Mouse (Mus musculus): Measurements from ENCODE around the gene Pde6h. TPM values are rescaled to one million over a fixed set of nuclear protein-coding genes. Genes with fewer than 3 reads are reported as not detected.

Gene Pde6h
- polyA plus RNA-seq, 1 experiment from 2014 or later: not detected

GRCm38 (mm10) chr6:136946241-136946640, 22.6 kb downstream of the Pde6h start:
- no peaks in the 10 kb centered on the region for H3K36me3 ChIP-seq (ENCODE audit: insufficient read depth)
- no peak overlapping the region for H3K4me3 ChIP-seq (ENCODE audit: low read depth, low read length)
- DNase-seq: no peak
- H3K9me3 ChIP-seq (ENCODE audit: low read depth, low read length): no peaks in the 10 kb centered on the region
- no peak overlapping the region for H3K27ac ChIP-seq (ENCODE audit: low read depth)
- no peak for TF ChIP-seq CTCF (IDR thresholded peaks at IDR 0.05; ENCODE audit: low read depth)
- no peaks in the 10 kb centered on the region for H3K4me1 ChIP-seq (ENCODE audit: insufficient read depth)
- H3K4me2 ChIP-seq: no peak overlapping the region
- ATAC-seq (ENCODE audit: insufficient read depth): no peak
- no peaks in the 10 kb centered on the region for H3K27me3 ChIP-seq (ENCODE audit: insufficient read depth, low read length)
- no peak overlapping the region for H3K9ac ChIP-seq
- WGBS: 55% methylated on average over 5 of the region's 5 CpGs

DNA sequence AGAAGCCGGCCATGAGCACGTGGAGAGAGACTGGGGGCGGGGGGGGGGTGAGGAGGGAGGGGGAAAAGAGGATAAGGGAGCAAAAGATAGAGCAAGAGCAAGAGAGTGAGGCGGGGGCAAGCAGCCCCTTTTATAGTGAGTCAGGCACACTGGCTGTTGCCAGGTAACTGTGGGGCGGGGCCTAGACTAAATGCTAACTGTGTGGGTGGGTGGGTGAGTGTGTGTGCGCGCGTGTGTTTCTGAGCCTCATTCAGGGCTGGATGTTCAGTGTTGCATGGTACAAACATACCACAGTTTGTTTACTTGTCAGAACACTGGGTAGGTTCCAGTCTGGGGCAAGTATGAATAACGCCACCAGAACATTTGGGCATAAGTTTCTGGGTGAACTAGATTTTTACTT, 23.3 kb downstream of the Pde6h start:
- peak; percentile 49; the same call in 1 of the 2 replicates for ATAC-seq (ENCODE audit: insufficient read depth)

GRCm38 (mm10) chr6:136947716-136948115, 24.1 kb downstream of the Pde6h start:
- Histone ChIP-seq H3K4me1 (ENCODE audit: insufficient read depth) (no peaks in the 10 kb centered on the region), H3K36me3 (ENCODE audit: insufficient read depth) (no peaks in the 10 kb centered on the region), H3K9ac (no peak overlapping the region), H3K27me3 (ENCODE audit: insufficient read depth, low read length) (no peaks in the 10 kb centered on the region), H3K9me3 (ENCODE audit: low read depth, low read length) (no peaks in the 10 kb centered on the region), H3K4me3 (ENCODE audit: low read depth, low read length) (no peak overlapping the region), H3K27ac (ENCODE audit: low read depth) (no peak overlapping the region), H3K4me2 (no peak overlapping the region)
- no peak for TF ChIP-seq CTCF (IDR thresholded peaks at IDR 0.05; ENCODE audit: low read depth)
- ATAC-seq (ENCODE audit: insufficient read depth) (no peak), DNase-seq (no peak)
- 74% methylated on average over 4 of the region's 4 CpGs for WGBS

More for the DNA sequence above, 23.3 kb downstream of the Pde6h start:
- Histone ChIP-seq H3K4me2 (no peak overlapping the region), H3K4me1 (ENCODE audit: insufficient read depth) (no peaks in the 10 kb centered on the region), H3K4me3 (ENCODE audit: low read depth, low read length) (no peak overlapping the region), H3K27me3 (ENCODE audit: insufficient read depth, low read length) (no peaks in the 10 kb centered on the region), H3K27ac (ENCODE audit: low read depth) (no peak overlapping the region), H3K9ac (no peak overlapping the region), H3K9me3 (ENCODE audit: low read depth, low read length) (no peaks in the 10 kb centered on the region), H3K36me3 (ENCODE audit: insufficient read depth) (no peaks in the 10 kb centered on the region)
- TF ChIP-seq CTCF (IDR thresholded peaks at IDR 0.05; ENCODE audit: low read depth): no peak
- no peak for DNase-seq
- 45% methylated on average over 9 of the region's 9 CpGs for WGBS

DNA sequence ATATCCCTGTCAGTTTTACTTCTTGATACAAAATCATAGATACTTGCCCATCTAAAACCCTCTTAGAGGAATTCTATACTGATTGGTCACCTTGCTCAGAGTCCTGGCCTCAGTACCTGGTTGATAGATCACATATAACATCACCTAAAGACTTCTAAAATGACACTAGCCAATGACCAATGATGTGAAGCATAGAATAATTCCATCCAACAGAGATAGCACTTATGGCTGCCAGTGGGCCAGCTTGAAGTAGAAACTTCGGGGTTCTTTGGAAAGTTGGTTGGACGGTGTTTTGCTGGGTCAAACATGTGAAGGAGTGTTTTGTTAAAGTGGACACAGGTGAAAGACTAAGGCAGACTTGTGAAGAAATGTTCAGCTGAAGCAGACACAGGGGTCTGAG, 26.5 kb downstream of the Pde6h start:
- no peak overlapping the region for H3K4me3 ChIP-seq (ENCODE audit: low read depth, low read length)
- no peaks in the 10 kb centered on the region for H3K9me3 ChIP-seq (ENCODE audit: low read depth, low read length)
- no peak overlapping the region for H3K27ac ChIP-seq (ENCODE audit: low read depth)
- TF ChIP-seq CTCF (IDR thresholded peaks at IDR 0.05; ENCODE audit: low read depth): no peak
- ATAC-seq (ENCODE audit: insufficient read depth) (no peak), DNase-seq (no peak)
- no peak overlapping the region for H3K9ac ChIP-seq
- no peak overlapping the region for H3K4me2 ChIP-seq
- H3K36me3 ChIP-seq (ENCODE audit: insufficient read depth): no peaks in the 10 kb centered on the region
- H3K4me1 ChIP-seq (ENCODE audit: insufficient read depth): no peaks in the 10 kb centered on the region
- H3K27me3 ChIP-seq (ENCODE audit: insufficient read depth, low read length): no peaks in the 10 kb centered on the region
- whole genome bisulfite sequencing: 94% methylated on average over 2 of the region's 2 CpGs

DNA sequence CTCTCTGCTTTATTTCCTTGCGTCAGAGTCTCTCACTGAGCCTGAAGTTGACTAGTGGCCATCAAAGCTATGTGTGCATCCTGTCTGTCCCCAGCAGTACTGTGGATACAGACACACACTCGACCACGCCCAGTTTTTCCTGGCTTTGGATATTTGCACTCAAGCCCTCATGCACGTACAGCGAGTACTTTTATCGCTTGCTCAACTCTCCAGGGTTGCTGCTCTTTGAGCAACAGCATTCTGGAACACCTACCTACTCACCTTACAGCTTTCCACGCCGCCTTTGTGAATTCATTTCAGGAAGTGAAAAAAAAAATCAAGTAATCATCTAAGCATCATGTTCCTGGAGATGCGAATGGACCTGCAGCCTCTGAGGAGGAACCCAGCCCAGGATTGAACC, 29.3 kb downstream of the Pde6h start:
- DNase-seq (no peak), ATAC-seq (ENCODE audit: insufficient read depth) (no peak)
- WGBS: 81% methylated on average over 9 of the region's 9 CpGs
- Histone ChIP-seq H3K9ac (no peak overlapping the region), H3K9me3 (ENCODE audit: low read depth, low read length) (no peaks in the 10 kb centered on the region), H3K4me3 (ENCODE audit: low read depth, low read length) (no peak overlapping the region), H3K27me3 (ENCODE audit: insufficient read depth, low read length) (no peaks in the 10 kb centered on the region), H3K36me3 (ENCODE audit: insufficient read depth) (no peaks in the 10 kb centered on the region), H3K4me1 (ENCODE audit: insufficient read depth) (no peaks in the 10 kb centered on the region), H3K27ac (ENCODE audit: low read depth) (no peak overlapping the region), H3K4me2 (no peak overlapping the region)
- no peak for TF ChIP-seq CTCF (IDR thresholded peaks at IDR 0.05; ENCODE audit: low read depth)

DNA sequence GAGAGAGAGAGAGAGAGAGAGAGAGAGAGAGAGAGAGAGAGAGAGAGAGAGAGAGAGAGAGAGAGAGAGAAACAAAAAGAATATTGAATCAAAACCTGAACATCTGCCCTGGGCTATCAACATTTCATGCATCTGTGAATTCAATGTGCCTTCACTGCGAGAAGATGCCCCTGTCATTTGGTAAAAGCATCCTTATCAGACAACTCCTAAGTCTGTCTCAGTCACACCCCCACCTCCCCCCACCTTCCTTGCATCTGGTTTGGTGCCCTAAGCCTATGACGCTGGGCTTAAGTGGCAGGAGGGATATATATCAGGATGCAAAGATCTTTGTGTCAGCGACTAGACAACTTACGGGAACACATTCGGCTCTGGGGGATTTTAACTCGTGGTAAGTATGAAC, 30.6 kb downstream of the Pde6h start:
- H3K9me3 ChIP-seq (ENCODE audit: low read depth, low read length): no peaks in the 10 kb centered on the region
- H3K9ac ChIP-seq: no peak overlapping the region
- no peak overlapping the region for H3K27ac ChIP-seq (ENCODE audit: low read depth)
- no peak overlapping the region for H3K4me2 ChIP-seq
- DNase-seq: no peak
- H3K4me3 ChIP-seq (ENCODE audit: low read depth, low read length): no peak overlapping the region
- no peak for ATAC-seq (ENCODE audit: insufficient read depth)
- no peaks in the 10 kb centered on the region for H3K36me3 ChIP-seq (ENCODE audit: insufficient read depth)
- no peak for TF ChIP-seq CTCF (IDR thresholded peaks at IDR 0.05; ENCODE audit: low read depth)
- H3K4me1 ChIP-seq (ENCODE audit: insufficient read depth): no peaks in the 10 kb centered on the region
- WGBS: 66% methylated on average over 6 of the region's 6 CpGs
- H3K27me3 ChIP-seq (ENCODE audit: insufficient read depth, low read length): no peaks in the 10 kb centered on the region

GRCm38 (mm10) chr6:136954715-136955114, 31.1 kb downstream of the Pde6h start:
- TF ChIP-seq CTCF (IDR thresholded peaks at IDR 0.05; ENCODE audit: low read depth): no peak
- Histone ChIP-seq H3K36me3 (ENCODE audit: insufficient read depth) (no peaks in the 10 kb centered on the region), H3K4me1 (ENCODE audit: insufficient read depth) (no peaks in the 10 kb centered on the region), H3K27me3 (ENCODE audit: insufficient read depth, low read length) (no peaks in the 10 kb centered on the region), H3K27ac (ENCODE audit: low read depth) (no peak overlapping the region), H3K4me2 (no peak overlapping the region), H3K4me3 (ENCODE audit: low read depth, low read length) (no peak overlapping the region), H3K9me3 (ENCODE audit: low read depth, low read length) (no peaks in the 10 kb centered on the region), H3K9ac (no peak overlapping the region)
- DNase-seq (no peak), ATAC-seq (ENCODE audit: insufficient read depth) (no peak)
- WGBS: 78% methylated on average over 8 of the region's 8 CpGs

DNA sequence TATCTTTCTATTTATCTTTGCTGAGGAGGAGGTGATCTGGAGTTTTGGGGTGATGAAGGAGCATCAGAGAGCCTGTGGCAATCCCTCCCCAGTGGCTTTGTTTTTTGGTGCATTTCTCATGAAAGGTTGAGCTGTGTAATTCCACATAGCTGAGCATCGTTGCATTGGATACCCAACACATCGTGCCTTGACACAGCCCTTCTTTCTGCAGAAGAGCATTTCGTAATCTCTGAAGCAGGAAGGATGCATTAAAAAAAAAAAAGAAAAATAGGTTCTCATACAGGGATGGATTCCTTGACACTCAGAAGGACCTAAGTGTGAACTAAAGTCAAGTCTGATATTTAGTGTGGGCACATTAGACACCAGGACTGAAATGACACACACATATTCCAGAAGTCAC, 31.6 kb downstream of the Pde6h start:
- 80% methylated on average over 3 of the region's 3 CpGs for WGBS
- Histone ChIP-seq H3K27ac (ENCODE audit: low read depth) (no peak overlapping the region), H3K4me1 (ENCODE audit: insufficient read depth) (no peaks in the 10 kb centered on the region), H3K9me3 (ENCODE audit: low read depth, low read length) (no peaks in the 10 kb centered on the region), H3K4me3 (ENCODE audit: low read depth, low read length) (no peak overlapping the region), H3K36me3 (ENCODE audit: insufficient read depth) (no peaks in the 10 kb centered on the region), H3K4me2 (no peak overlapping the region), H3K27me3 (ENCODE audit: insufficient read depth, low read length) (no peaks in the 10 kb centered on the region), H3K9ac (no peak overlapping the region)
- TF ChIP-seq CTCF (IDR thresholded peaks at IDR 0.05; ENCODE audit: low read depth): no peak
- DNase-seq (no peak), ATAC-seq (ENCODE audit: insufficient read depth) (no peak)
